Mouse (Mus musculus) CD8-positive naive resting alpha-beta T cell, adult 57 days (primary cell): Measurements from ENCODE around the gene Stx11. TPM values are rescaled to one million over a fixed set of nuclear protein-coding genes. Genes with fewer than 3 reads are reported as not detected.

Experiments
- total RNA-seq: library from RNA; stranded (reverse); gene quantifications from one replicate; pipeline ENCODE4 v1.2.4, GENCODE M21; 2023

The Stx11 gene
- total RNA-seq, result 3.1 TPM

GRCm38 (mm10) chr10:12964151-12965075 lies at the start of gene Stx11:
Stx11 (minus strand) TSS chr10:12964298.

DNA sequence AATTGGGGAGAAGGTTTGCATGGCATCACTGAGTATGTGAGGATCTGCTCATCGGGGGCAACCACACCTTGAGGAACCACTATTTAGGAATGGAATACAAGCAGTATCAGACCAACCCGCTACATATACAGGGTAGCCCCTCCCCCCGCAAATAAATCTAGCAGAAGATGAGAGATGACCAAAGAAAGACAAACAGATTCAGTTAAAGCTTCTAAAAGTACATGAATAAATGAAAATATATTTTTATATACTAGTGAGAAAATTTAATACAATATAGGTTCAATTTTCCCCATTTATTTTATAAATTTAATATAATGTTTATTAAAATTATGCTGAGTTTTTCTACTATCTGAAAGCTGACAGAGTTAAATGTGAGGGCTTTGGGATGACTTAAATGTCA lies 40.9 kb upstream of the Stx11 start, which contains the start of gene Sf3b5:
Gene Sf3b5 (plus strand): TSS at position 301 of the 400 bp plus-strand sequence.

Other genes starting within 250 kb of the Stx11 start
- 425 TPM for gene Utrn, start 94.9 kb downstream of the Stx11 start, total RNA-seq
- 8.0 TPM for gene Sf3b5, start 41.0 kb upstream of the Stx11 start, total RNA-seq
- gene Plagl1, start 96.2 kb upstream of the Stx11 start, total RNA-seq, result 0.24 TPM
- not detected for gene Zc2hc1b, start 213.7 kb upstream of the Stx11 start, total RNA-seq
- gene Ltv1, start 228.9 kb upstream of the Stx11 start, total RNA-seq, result 67.1 TPM